Mouse (Mus musculus) liver, embryonic 14.5 days (tissue): Measurements from ENCODE around the gene Ogfod2. TPM values are rescaled to one million over a fixed set of nuclear protein-coding genes. Genes with fewer than 3 reads are reported as not detected.

Source experiments
- ATAC-seq: fragments of 200-750 bp; cut with Nextera tagmentation; 2 replicates; pipeline ENCODE4 v1.8.0; 2017; ENCODE audit warnings: moderate number of reproducible peaks, mild to moderate bottlenecking, moderate library complexity; ENCODE audit not compliant: insufficient read depth
- DNase-seq, 3 experiments: peaks; one replicate each; pipeline ENCODE4 v3.0.0-alpha.2; 2012 to 2013; ENCODE audit warnings: low read depth in 3 of 3, low spot score in 3 of 3
- H3K27ac ChIP-seq: fragments of 300-500 bp; sonication (generic); 2 replicates; pipeline ENCODE4 v1.5.1; 2014; ENCODE audit warnings: moderate library complexity, mild to moderate bottlenecking, control low read depth, inconsistent platforms
- H3K27me3 ChIP-seq: fragments of 300-500 bp; sonication (generic); 2 replicates; pipeline ENCODE4 v1.6.1; 2014; ENCODE audit warnings: mild to moderate bottlenecking, low read length, moderate library complexity; ENCODE audit not compliant: control insufficient read depth, insufficient read depth
- H3K36me3 ChIP-seq: fragments of 300-500 bp; sonication (generic); replicated peaks from 2 replicates; pipeline ENCODE4 v1.6.1; 2014; ENCODE audit warnings: low read depth; ENCODE audit not compliant: control insufficient read depth, insufficient read depth
- H3K4me1 ChIP-seq, 2 experiments: fragments of 200-500 bp in 1 of 2; fragments of 300-500 bp in 1 of 2; sonication (generic) in 1 of 2; replicated peaks; 2 replicates each; pipeline ENCODE4 v1.6.1; 2012 to 2014; ENCODE audit warnings: antibody characterized with exemption in 1 of 2, inconsistent platforms in 1 of 2, low read length in 1 of 2; ENCODE audit not compliant: control insufficient read depth in 2 of 2, insufficient read depth in 2 of 2
- H3K4me2 ChIP-seq: fragments of 300-500 bp; sonication (generic); 2 replicates; pipeline ENCODE4 v1.6.1; 2014; ENCODE audit warnings: low read depth, mild to moderate bottlenecking, control low read depth, moderate library complexity
- H3K4me3 ChIP-seq, 2 experiments: fragments of 200-500 bp in 1 of 2; fragments of 300-500 bp in 1 of 2; sonication (generic) in 1 of 2; 2 replicates each; pipeline ENCODE4 v1.5.1; 2012 to 2014; ENCODE audit warnings: low read depth in 2 of 2, low read length in 2 of 2, mild to moderate bottlenecking in 2 of 2, control low read depth in 1 of 2, inconsistent platforms in 1 of 2, moderate library complexity in 1 of 2; ENCODE audit not compliant: insufficient read depth in 1 of 2
- H3K9ac ChIP-seq: fragments of 300-500 bp; sonication (generic); replicated peaks from 2 replicates; pipeline ENCODE4 v1.6.1; 2014; ENCODE audit warnings: mild to moderate bottlenecking, control low read depth, moderate library complexity
- H3K9me3 ChIP-seq: fragments of 300-500 bp; sonication (generic); 2 replicates; pipeline ENCODE4 v1.6.1; 2016; ENCODE audit warnings: low read length, mixed read lengths; ENCODE audit not compliant: control insufficient read depth
- CTCF ChIP-seq: IDR thresholded peaks from 2 replicates; pipeline ENCODE4 v1.5.1; 2016; ENCODE audit warnings: antibody characterized with exemption, low read depth, control low read depth
- EP300 ChIP-seq: IDR thresholded peaks from 2 replicates; pipeline ENCODE4 v1.6.1; 2016; ENCODE audit warnings: antibody characterized with exemption, low read depth
- WGBS: fragments of 180-500 bp; shearing (Covaris S2); extraction: QIAGEN DNeasy Blood & Tissue Kit; methylation state at CpG from one replicate; pipeline ENCODE4 v1.1.7; 2014; ENCODE audit not compliant: insufficient replicate concordance; 5-methylcytosine and 5-hydroxymethylcytosine counted together
- polyA plus RNA-seq, 2 experiments: library from polyadenylated mRNA; depleted of rRNA in 1 of 2; stranded (reverse) in 1 of 2; unstranded in 1 of 2; fragments of >200 nt; fragmentation: Nextera tagmentation in 1 of 2; extraction: Ambion mirVana in 1 of 2; gene quantifications; 2 replicates each; pipeline versions ENCODE4 v1.2.1 to v1.2.3; 2012 to 2014

Ogfod2 gene
- polyA plus RNA-seq, 2 experiments = 10.0 to 10.1 TPM

GRCm38 (mm10) chr5:124076559-124076958 lies 35.5 kb upstream of the Ogfod2 start:
- DNase-seq = no peak
- H3K27me3 ChIP-seq = no peaks in the 10 kb centered on the region
- no peak overlapping the region for H3K4me3 ChIP-seq
- TF ChIP-seq EP300 = no peak
- TF ChIP-seq CTCF = no peak
- H3K9me3 ChIP-seq = no peaks in the 10 kb centered on the region
- no peaks in the 10 kb centered on the region for H3K36me3 ChIP-seq
- ATAC-seq = peak; percentile 42; the same call in 1 of the 2 replicates
- H3K9ac ChIP-seq = no peak overlapping the region
- 61% methylated on average over 9 of the region's 9 CpGs for WGBS
- peaks cover 0 to 23% of the 10 kb centered on the region in 2 experiments; a peak in 2 of 4 replicates for H3K4me1 ChIP-seq
- H3K27ac ChIP-seq = no peak overlapping the region
- H3K4me2 ChIP-seq = no peak overlapping the region

- no peak overlapping the region for H3K27ac ChIP-seq
- H3K4me1 ChIP-seq = peaks cover 0 to 23% of the 10 kb centered on the region in 2 experiments; a peak in 2 of 4 replicates
- no peaks in the 10 kb centered on the region for H3K36me3 ChIP-seq
- H3K4me3 ChIP-seq = no peak overlapping the region
- no peak for TF ChIP-seq EP300
- no peak; the same call in 1 of the 2 replicates for TF ChIP-seq CTCF
- 55% methylated on average over 13 of the region's 13 CpGs for WGBS
- ATAC-seq (no peak), DNase-seq (no peak)
- H3K27me3 ChIP-seq = no peaks in the 10 kb centered on the region
- H3K4me2 ChIP-seq = no peak overlapping the region
- no peak overlapping the region for H3K9ac ChIP-seq
- no peaks in the 10 kb centered on the region for H3K9me3 ChIP-seq
Measured at GRCm38 (mm10) chr5:124077241-124077640, 34.9 kb upstream of the Ogfod2 start.

DNA sequence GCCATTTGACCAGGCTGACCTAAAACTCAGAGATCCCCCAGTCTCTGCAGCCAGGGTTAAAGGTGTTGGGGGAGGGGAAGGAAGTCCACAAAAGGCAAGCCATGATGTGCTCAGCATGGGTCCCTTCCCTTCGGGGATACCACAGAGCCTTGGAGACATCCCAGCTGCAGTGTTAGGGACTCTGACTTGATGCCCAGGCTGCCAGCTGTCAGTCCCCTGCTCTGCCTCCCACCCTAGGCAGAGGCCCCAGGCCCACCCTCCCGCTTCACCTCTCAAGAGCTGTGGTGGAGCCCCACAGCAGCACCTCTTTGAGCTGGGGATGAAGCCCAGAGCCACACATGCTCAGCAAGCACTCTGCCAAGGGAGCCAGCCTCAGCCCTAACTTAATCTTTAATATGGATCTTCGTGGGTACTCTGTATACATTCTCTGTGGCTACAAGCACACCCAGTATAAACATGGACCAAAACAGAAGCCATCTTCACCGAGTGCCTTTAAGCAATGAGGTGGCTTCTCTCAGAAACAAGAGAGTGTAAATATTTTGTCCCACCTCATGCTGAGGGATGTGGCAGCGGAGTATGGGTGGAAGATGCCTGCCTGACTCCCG lies 34.1 kb upstream of the Ogfod2 start:
- Histone ChIP-seq H3K27me3 (no peaks in the 10 kb centered on the region), H3K27ac (no peak overlapping the region), H3K9me3 (no peaks in the 10 kb centered on the region), H3K9ac (no peak overlapping the region), H3K4me2 (no peak overlapping the region), H3K36me3 (no peaks in the 10 kb centered on the region), H3K4me3 (no peak overlapping the region), H3K4me1 (peaks cover 0 to 23% of the 10 kb centered on the region in 2 experiments; a peak in 2 of 4 replicates)
- no peak for DNase-seq
- WGBS = 65% methylated on average over 6 of the region's 6 CpGs
- no peak for TF ChIP-seq CTCF
- no peak for TF ChIP-seq EP300
- no peak for ATAC-seq

- Histone ChIP-seq H3K4me2 (no peak overlapping the region), H3K4me1 (peaks cover 0 to 23% of the 10 kb centered on the region in 2 experiments; a peak in 2 of 4 replicates), H3K27me3 (no peaks in the 10 kb centered on the region), H3K4me3 (no peak overlapping the region), H3K27ac (no peak overlapping the region), H3K9me3 (no peaks in the 10 kb centered on the region), H3K9ac (no peak overlapping the region), H3K36me3 (no peaks in the 10 kb centered on the region)
- WGBS = 57% methylated on average over 9 of the region's 9 CpGs
- DNase-seq = no peak
- TF ChIP-seq EP300 (no peak), CTCF (no peak)
- no peak for ATAC-seq
Measured at GRCm38 (mm10) chr5:124078794-124079416, 33.2 kb upstream of the Ogfod2 start.

DNA sequence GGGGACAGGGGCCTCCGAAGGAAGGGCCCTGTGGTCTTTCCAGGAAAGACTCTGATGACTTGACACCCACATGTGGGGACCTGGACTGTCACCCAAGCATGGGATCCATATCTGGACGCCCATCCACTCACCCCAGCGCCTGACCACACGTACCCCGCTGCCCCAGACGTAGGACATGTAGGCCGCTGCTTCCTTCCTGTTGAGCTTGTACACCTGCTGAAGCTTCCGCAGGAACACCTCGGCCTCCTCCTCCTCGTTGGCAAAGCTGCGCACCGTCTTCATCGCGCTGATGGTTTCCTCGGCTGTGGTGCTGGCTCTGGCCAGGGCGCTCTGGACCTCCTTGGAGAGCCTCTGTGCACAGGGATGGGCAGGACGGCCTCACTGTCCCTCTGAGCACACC lies 32.2 kb upstream of the Ogfod2 start:
- Histone ChIP-seq H3K4me3 (no peak overlapping the region), H3K4me1 (peaks cover 0 to 18% of the 10 kb centered on the region in 2 experiments; a peak in 2 of 4 replicates), H3K27ac (no peak overlapping the region), H3K9me3 (no peaks in the 10 kb centered on the region), H3K9ac (no peak overlapping the region), H3K27me3 (no peaks in the 10 kb centered on the region), H3K36me3 (no peaks in the 10 kb centered on the region), H3K4me2 (no peak overlapping the region)
- DNase-seq (no peak), ATAC-seq (no peak)
- WGBS = 56% methylated on average over 17 of the region's 17 CpGs
- no peak for TF ChIP-seq EP300
- no peak for TF ChIP-seq CTCF
